Mouse (Mus musculus) cerebellum, adult 2 months (tissue): ENCODE measurements around the gene Klhdc4. TPM values are rescaled to one million over a fixed set of nuclear protein-coding genes. Genes with fewer than 3 reads are reported as not detected.

Experiments used
- DNase-seq, 2 experiments: peaks; one replicate each; pipeline ENCODE4 v3.0.0; 2021
- H3K27ac ChIP-seq: fragments of 200-500 bp; 2 replicates; pipeline ENCODE4 v1.5.1; 2012; ENCODE audit warnings: low read length, control low read depth, inconsistent platforms; ENCODE audit not compliant: insufficient read depth
- H3K27me3 ChIP-seq: fragments of 200-500 bp; 2 replicates; pipeline ENCODE4 v1.6.1; 2012; ENCODE audit warnings: inconsistent platforms, mild to moderate bottlenecking, low read length, moderate library complexity; ENCODE audit not compliant: control insufficient read depth, insufficient read depth
- H3K4me1 ChIP-seq: fragments of 200-500 bp; 2 replicates; pipeline ENCODE4 v1.6.1; 2011; ENCODE audit warnings: low read length; ENCODE audit not compliant: control insufficient read depth, insufficient read depth
- H3K4me3 ChIP-seq: fragments of 200-500 bp; replicated peaks from 2 replicates; pipeline ENCODE3; 2011; ENCODE audit warnings: mild to moderate bottlenecking, low read depth, low read length, control low read depth; ENCODE audit not compliant: insufficient read depth
- CTCF ChIP-seq: fragments of 200-500 bp; IDR thresholded peaks from 2 replicates; pipeline ENCODE4 v1.5.1; 2011; ENCODE audit warnings: low read depth, mild to moderate bottlenecking, control low read depth, low read length, moderate library complexity, borderline replicate concordance; ENCODE audit not compliant: insufficient read depth
- POLR2A ChIP-seq: fragments of 200-500 bp; IDR thresholded peaks from 2 replicates; pipeline ENCODE4 v1.6.1; 2011; ENCODE audit warnings: low read length, control low read depth, borderline replicate concordance; ENCODE audit not compliant: insufficient read depth
- WGBS: fragments of 180-500 bp; shearing (Covaris S2); methylation state at CpG from one replicate; pipeline ENCODE4 v1.1.7; 2018; 5-methylcytosine and 5-hydroxymethylcytosine counted together
- polyA plus RNA-seq: library from polyadenylated mRNA; depleted of rRNA; stranded (reverse); fragments of >200 nt; gene quantifications from 2 replicates; pipeline ENCODE4 v1.2.3, GENCODE M21; 2012

The Klhdc4 gene
- polyA plus RNA-seq, 1 experiment = 43.6 TPM

- H3K4me1 ChIP-seq = peaks cover 7% of the 10 kb centered on the region
- no peak overlapping the region for H3K27ac ChIP-seq
- H3K4me3 ChIP-seq = no peak overlapping the region
- DNase-seq = no peak
- no peaks in the 10 kb centered on the region for H3K27me3 ChIP-seq
- TF ChIP-seq CTCF (no peak), POLR2A (no peak)
- 74% methylated on average over 7 of the region's 7 CpGs for WGBS
Measured at GRCm38 (mm10) chr8:121818226-121818625, 11.1 kb downstream of the Klhdc4 start.

GRCm38 (mm10) chr8:121811931-121812570, 17.3 kb downstream of the Klhdc4 start:
- WGBS = 49% methylated on average over 12 of the region's 12 CpGs
- H3K4me3 ChIP-seq = no peak overlapping the region
- H3K27me3 ChIP-seq = no peaks in the 10 kb centered on the region
- no peak for DNase-seq
- no peak overlapping the region for H3K27ac ChIP-seq
- H3K4me1 ChIP-seq = peaks cover 9% of the 10 kb centered on the region; the same call in 1 of the 2 replicates
- TF ChIP-seq CTCF (no peak), POLR2A (no peak)

- Histone ChIP-seq H3K27ac (0 out of 2 replicates have a peak overlapping the region, but pooled peaks have one; percentile 2), H3K27me3 (no peaks in the 10 kb centered on the region)
- 70% methylated on average over 3 of the region's 3 CpGs for WGBS
Measured at GRCm38 (mm10) chr8:121811502-121811901, 17.9 kb downstream of the Klhdc4 start.

GRCm38 (mm10) chr8:121809524-121810155, 19.7 kb downstream of the Klhdc4 start:
- no peak for DNase-seq
- peaks cover 16% of the 10 kb centered on the region for H3K4me1 ChIP-seq
- WGBS = 92% methylated on average over 11 of the region's 11 CpGs
- no peaks in the 10 kb centered on the region for H3K27me3 ChIP-seq
- TF ChIP-seq CTCF (no peak), POLR2A (no peak)
- H3K4me3 ChIP-seq = no peak overlapping the region
- H3K27ac ChIP-seq = no peak overlapping the region

More at GRCm38 (mm10) chr8:121811502-121811901, 17.9 kb downstream of the Klhdc4 start:
- Histone ChIP-seq H3K4me3 (no peak overlapping the region), H3K4me1 (peaks cover 9% of the 10 kb centered on the region; the same call in 1 of the 2 replicates)
- DNase-seq = no peak
- TF ChIP-seq CTCF (no peak), POLR2A (no peak)

GRCm38 (mm10) chr8:121808032-121808431, 21.3 kb downstream of the Klhdc4 start:
- Histone ChIP-seq H3K4me1 (peaks cover 22% of the 10 kb centered on the region), H3K27ac (no peak overlapping the region), H3K27me3 (no peaks in the 10 kb centered on the region), H3K4me3 (no peak overlapping the region)
- TF ChIP-seq CTCF (peak; percentile 44; the same call in 1 of the 2 replicates), POLR2A (no peak)
- 77% methylated on average over 11 of the region's 11 CpGs for WGBS
- no peak for DNase-seq

- Histone ChIP-seq H3K4me1 (peaks cover 20% of the 10 kb centered on the region), H3K27me3 (no peaks in the 10 kb centered on the region), H3K27ac (no peak overlapping the region), H3K4me3 (no peak overlapping the region)
- WGBS = 91% methylated on average over 13 of the region's 13 CpGs
- no peak for DNase-seq
- no peak for TF ChIP-seq POLR2A
- no peak for TF ChIP-seq CTCF
Measured at GRCm38 (mm10) chr8:121806126-121806525, 23.2 kb downstream of the Klhdc4 start.

GRCm38 (mm10) chr8:121804829-121805228, 24.5 kb downstream of the Klhdc4 start:
- Histone ChIP-seq H3K4me3 (no peak overlapping the region), H3K27ac (no peak overlapping the region), H3K4me1 (peaks cover 17% of the 10 kb centered on the region), H3K27me3 (no peaks in the 10 kb centered on the region)
- 26% methylated on average over 5 of the region's 5 CpGs for WGBS
- TF ChIP-seq POLR2A = no peak
- no peak for TF ChIP-seq CTCF
- DNase-seq = peak in 1 of 2 experiments; percentile 59

GRCm38 (mm10) chr8:121798401-121798800, 31.0 kb downstream of the Klhdc4 start:
- no peak overlapping the region for H3K27ac ChIP-seq
- no peak for DNase-seq
- H3K4me3 ChIP-seq = no peak overlapping the region
- peaks cover 13% of the 10 kb centered on the region for H3K4me1 ChIP-seq
- TF ChIP-seq CTCF = no peak
- no peaks in the 10 kb centered on the region for H3K27me3 ChIP-seq
- 91% methylated on average over 6 of the region's 6 CpGs for WGBS
